Mouse (Mus musculus) stomach, postnatal 0 days (tissue): Measurements from ENCODE around the gene Ampd3. TPM values are rescaled to one million over a fixed set of nuclear protein-coding genes. Genes with fewer than 3 reads are reported as not detected.

Source experiments
- ATAC-seq: fragments of 200-750 bp; cut with Nextera tagmentation; 2 replicates; pipeline ENCODE4 v1.8.0; 2017; ENCODE audit not compliant: low FRiP score, low TSS enrichment
- DNase-seq: peaks from one replicate; pipeline ENCODE4 v3.0.0-alpha.2; 2016; ENCODE audit warnings: low spot score
- H3K27ac ChIP-seq: fragments of 300-500 bp; sonication (generic); replicated peaks from 2 replicates; pipeline ENCODE4 v1.5.1; 2014; ENCODE audit warnings: mild to moderate bottlenecking, control low read depth
- H3K27me3 ChIP-seq: fragments of 300-500 bp; sonication (generic); 2 replicates; pipeline ENCODE4 v1.6.1; 2014; ENCODE audit warnings: low read length; ENCODE audit not compliant: control insufficient read depth, insufficient read depth
- H3K36me3 ChIP-seq: fragments of 300-500 bp; sonication (generic); 2 replicates; pipeline ENCODE4 v1.6.1; 2014; ENCODE audit warnings: low read length, mixed read lengths; ENCODE audit not compliant: control insufficient read depth, insufficient read depth
- H3K4me1 ChIP-seq: fragments of 300-500 bp; sonication (generic); replicated peaks from 2 replicates; pipeline ENCODE4 v1.6.1; 2014; ENCODE audit warnings: antibody characterized with exemption; ENCODE audit not compliant: control insufficient read depth, insufficient read depth
- H3K4me2 ChIP-seq: fragments of 300-500 bp; sonication (generic); replicated peaks from 2 replicates; pipeline ENCODE4 v1.6.1; 2014; ENCODE audit warnings: low read depth, mild to moderate bottlenecking, control low read depth, moderate library complexity
- H3K4me3 ChIP-seq: fragments of 300-500 bp; sonication (generic); 2 replicates; pipeline ENCODE4 v1.5.1; 2014; ENCODE audit warnings: low read depth, low read length, control low read depth
- H3K9ac ChIP-seq: fragments of 300-500 bp; sonication (generic); 2 replicates; pipeline ENCODE4 v1.6.1; 2014; ENCODE audit warnings: mild to moderate bottlenecking, low read length, control low read depth, mixed read lengths
- H3K9me3 ChIP-seq: fragments of 300-500 bp; sonication (generic); 2 replicates; pipeline ENCODE4 v1.6.1; 2016; ENCODE audit warnings: low read length; ENCODE audit not compliant: control insufficient read depth
- CTCF ChIP-seq: IDR thresholded peaks from 2 replicates; pipeline ENCODE4 v1.5.1; 2016; ENCODE audit warnings: antibody characterized with exemption, low read depth, mild to moderate bottlenecking, moderate library complexity
- EP300 ChIP-seq: optimal IDR thresholded peaks from 2 replicates; pipeline ENCODE3; 2016; ENCODE audit warnings: antibody characterized with exemption
- WGBS: fragments of 180-500 bp; shearing (Covaris S2); extraction: QIAGEN DNeasy Blood & Tissue Kit; methylation state at CpG from one replicate; pipeline ENCODE4 v1.1.7; 2014; 5-methylcytosine and 5-hydroxymethylcytosine counted together
- polyA plus RNA-seq: library from polyadenylated mRNA; unstranded; fragments of >200 nt; fragmentation: Nextera tagmentation; extraction: Ambion mirVana; gene quantifications from 2 replicates; pipeline ENCODE4 v1.2.1, GENCODE M21; 2015

The Ampd3 gene
- polyA plus RNA-seq, 1 experiment from 2014 or later: 4.7 TPM

DNA sequence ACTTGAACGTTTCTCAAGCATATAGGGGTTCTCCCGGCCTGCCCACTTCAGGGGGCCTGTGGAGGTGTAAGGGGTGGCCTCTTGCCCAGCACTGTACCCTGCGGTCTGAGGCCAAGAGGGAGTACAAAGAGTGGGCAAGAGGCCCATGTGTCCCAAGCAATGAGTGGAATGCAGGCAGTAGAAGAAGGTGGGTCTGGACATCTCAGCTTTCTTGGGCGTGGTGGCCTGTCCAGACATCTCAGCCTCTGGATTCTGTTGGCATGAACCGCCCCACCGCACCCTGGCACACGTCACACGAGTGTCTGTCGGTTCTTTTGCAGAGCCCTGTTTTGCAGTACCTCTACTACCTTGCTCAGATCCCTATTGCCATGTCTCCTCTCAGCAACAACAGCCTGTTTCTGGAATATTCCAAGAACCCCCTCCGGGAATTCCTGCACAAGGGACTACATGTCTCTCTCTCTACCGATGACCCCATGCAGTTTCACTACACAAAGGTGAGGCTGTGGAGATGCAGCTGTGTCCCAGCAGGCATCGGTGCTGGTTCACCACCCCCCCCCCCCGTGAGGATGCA lies 39.5 kb downstream of the Ampd3 start:
- 78% methylated on average over 13 of the region's 13 CpGs for WGBS
- Histone ChIP-seq H3K9me3 (no peaks in the 10 kb centered on the region), H3K4me3 (no peak overlapping the region), H3K4me1 (no peaks in the 10 kb centered on the region), H3K9ac (no peak overlapping the region), H3K27ac (no peak overlapping the region), H3K27me3 (no peaks in the 10 kb centered on the region), H3K4me2 (no peak overlapping the region), H3K36me3 (no peaks in the 10 kb centered on the region)
- no peak for DNase-seq
- TF ChIP-seq EP300 (no peak), CTCF (no peak)
- ATAC-seq: no peak

DNA sequence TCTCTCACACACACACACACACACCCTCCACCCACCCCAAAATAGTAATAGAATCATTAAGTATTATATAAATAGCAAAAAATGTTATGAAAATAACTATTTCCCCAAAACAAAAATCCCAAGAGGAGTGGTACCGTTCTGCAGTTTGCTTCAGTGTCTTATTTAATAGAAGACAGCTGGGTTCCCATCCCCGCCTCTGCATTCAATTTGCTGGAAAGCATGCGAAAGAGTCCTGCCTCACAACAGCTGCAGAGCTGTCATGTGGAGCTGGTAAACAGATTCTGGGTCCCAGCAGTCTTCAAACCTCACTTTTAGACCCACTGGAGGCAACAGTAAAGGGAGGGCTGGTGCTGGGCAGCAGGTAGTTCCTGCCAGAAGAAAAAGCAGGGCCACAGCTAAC lies 41.0 kb downstream of the Ampd3 start:
- TF ChIP-seq CTCF (no peak), EP300 (no peak)
- ATAC-seq (no peak), DNase-seq (no peak)
- 59% methylated on average over 3 of the region's 3 CpGs for WGBS
- Histone ChIP-seq H3K4me1 (no peaks in the 10 kb centered on the region), H3K9ac (no peak overlapping the region), H3K4me2 (no peak overlapping the region), H3K36me3 (no peaks in the 10 kb centered on the region), H3K4me3 (no peak overlapping the region), H3K27me3 (no peaks in the 10 kb centered on the region), H3K9me3 (no peaks in the 10 kb centered on the region), H3K27ac (peak overlapping the region; percentile 24; the same call in 1 of the 2 replicates)

DNA sequence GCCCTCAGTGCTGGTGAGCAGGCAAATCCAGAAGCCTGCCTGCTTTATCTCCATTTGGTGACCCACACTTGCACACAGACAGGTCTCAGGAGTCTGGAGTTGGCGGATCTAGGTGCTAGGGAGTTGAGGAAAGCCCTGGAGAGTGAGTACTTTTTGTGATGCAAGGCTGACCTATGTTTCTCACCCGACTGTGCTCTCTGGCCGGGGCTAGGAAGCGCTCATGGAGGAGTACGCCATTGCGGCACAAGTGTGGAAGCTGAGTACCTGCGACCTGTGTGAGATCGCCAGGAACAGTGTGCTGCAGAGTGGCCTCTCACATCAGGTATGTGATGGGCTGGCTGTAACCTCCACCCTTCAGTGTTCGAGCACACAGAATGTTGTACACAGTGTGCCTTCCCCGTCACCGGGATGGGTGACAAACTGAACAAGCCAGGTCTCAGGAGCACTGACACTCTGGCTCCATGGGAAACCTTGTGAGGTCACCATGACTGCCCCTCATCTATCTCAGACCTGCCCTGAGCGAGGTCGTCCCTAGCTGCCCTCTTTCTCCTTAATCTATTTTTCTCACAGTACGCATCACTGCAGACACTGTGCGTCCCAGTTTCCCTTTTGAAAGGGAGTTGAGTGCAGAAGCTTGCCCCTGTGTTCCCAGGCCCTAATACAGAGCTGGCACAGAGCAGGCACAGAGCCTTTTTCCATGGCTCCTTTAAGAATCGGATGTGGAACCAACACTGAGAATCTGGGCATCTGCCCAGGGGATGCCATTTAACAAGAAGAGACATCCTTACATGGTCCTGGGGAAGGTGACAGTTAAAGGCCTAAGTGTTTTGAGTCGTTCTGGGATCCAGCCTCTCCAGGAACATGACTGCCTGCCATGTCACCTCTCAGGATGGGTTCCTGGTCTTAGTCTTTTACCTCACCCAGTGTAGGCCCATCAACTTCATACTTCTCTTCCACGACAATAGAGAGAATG lies 41.9 kb downstream of the Ampd3 start:
- Histone ChIP-seq H3K4me3 (no peak overlapping the region), H3K4me2 (no peak overlapping the region), H3K4me1 (no peaks in the 10 kb centered on the region), H3K27ac (peak overlapping the region; percentile 24; the same call in 1 of the 2 replicates), H3K9ac (no peak overlapping the region), H3K36me3 (no peaks in the 10 kb centered on the region), H3K27me3 (no peaks in the 10 kb centered on the region), H3K9me3 (no peaks in the 10 kb centered on the region)
- ATAC-seq: peak; percentile 18; the same call in 1 of the 2 replicates
- 83% methylated on average over 18 of the region's 18 CpGs for WGBS
- DNase-seq: no peak
- TF ChIP-seq CTCF: no peak
- TF ChIP-seq EP300: no peak

DNA sequence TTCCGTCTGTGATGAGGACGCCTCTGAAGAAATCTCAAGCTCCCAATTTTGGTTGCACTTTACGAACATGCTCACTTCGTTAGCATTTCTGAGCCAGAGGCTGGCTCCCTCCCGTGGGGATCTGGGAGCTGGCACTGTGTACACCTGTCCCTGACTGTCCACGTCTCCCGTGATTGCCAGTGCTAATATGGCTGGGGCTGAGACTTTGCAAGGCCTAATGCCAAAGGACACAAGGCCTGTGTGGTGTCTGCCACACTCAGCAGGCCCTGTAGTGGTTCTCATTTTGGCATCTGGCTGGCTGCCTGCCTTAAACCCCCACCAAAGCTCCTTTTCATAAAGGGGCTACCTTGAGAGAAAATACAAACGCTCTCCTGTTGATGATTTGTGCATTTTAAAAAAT lies 43.0 kb downstream of the Ampd3 start:
- Histone ChIP-seq H3K4me2 (no peak overlapping the region), H3K27me3 (no peaks in the 10 kb centered on the region), H3K4me1 (no peaks in the 10 kb centered on the region), H3K4me3 (no peak overlapping the region), H3K27ac (no peak overlapping the region), H3K36me3 (no peaks in the 10 kb centered on the region), H3K9ac (no peak overlapping the region), H3K9me3 (no peaks in the 10 kb centered on the region)
- 85% methylated on average over 8 of the region's 8 CpGs for WGBS
- no peak for DNase-seq
- no peak for ATAC-seq
- TF ChIP-seq CTCF (no peak), EP300 (no peak)

DNA sequence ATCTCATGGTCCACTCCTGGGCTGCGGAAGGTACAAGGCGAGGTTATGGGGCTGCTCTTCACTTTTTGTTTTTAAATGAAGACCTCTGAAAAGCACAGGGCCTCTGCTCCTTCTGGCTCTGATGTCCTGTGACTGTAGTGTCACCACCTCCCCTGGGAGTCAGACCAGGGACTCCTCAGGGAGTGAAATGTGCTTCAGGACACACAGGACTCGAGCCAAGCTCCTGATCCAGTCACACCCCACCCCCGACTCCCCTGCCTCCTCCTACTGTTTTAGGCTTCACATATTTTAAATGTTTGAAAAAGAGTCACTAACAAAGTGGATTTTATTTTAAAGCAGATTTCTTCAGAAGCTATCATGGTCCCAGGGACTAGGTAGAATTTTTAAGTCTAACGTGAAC lies 43.5 kb downstream of the Ampd3 start:
- no peaks in the 10 kb centered on the region for H3K27me3 ChIP-seq
- 74% methylated on average over 5 of the region's 5 CpGs for WGBS
- H3K9me3 ChIP-seq: no peaks in the 10 kb centered on the region
- DNase-seq (no peak), ATAC-seq (no peak)
- no peaks in the 10 kb centered on the region for H3K36me3 ChIP-seq
- no peak for TF ChIP-seq EP300
- TF ChIP-seq CTCF: no peak
- no peak overlapping the region for H3K4me3 ChIP-seq
- H3K27ac ChIP-seq: no peak overlapping the region
- no peak overlapping the region for H3K9ac ChIP-seq
- H3K4me1 ChIP-seq: no peaks in the 10 kb centered on the region
- no peak overlapping the region for H3K4me2 ChIP-seq

DNA sequence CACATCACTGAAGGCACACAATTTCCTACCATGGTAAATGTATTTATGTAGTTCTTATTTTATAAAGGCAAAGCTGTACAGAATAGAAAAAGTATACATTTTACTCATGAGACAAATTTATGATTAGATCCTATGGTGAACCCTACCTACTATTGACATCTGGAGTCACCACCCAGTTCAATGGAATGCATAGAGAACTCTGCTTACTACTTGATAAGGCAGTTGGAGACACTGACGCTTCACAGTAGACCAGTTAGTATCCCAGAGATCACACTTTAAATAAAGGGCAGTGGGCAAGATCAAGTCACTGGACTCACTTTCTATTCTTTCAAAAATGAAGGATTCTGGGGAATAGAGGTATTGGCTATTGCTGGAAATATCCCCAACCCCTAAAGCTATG lies 46.0 kb downstream of the Ampd3 start:
- no peak overlapping the region for H3K4me2 ChIP-seq
- ATAC-seq (no peak), DNase-seq (no peak)
- TF ChIP-seq EP300: no peak
- no peak for TF ChIP-seq CTCF
- H3K36me3 ChIP-seq: no peaks in the 10 kb centered on the region; the same call in 1 of the 2 replicates
- H3K4me3 ChIP-seq: no peak overlapping the region
- H3K27ac ChIP-seq: no peak overlapping the region
- H3K9ac ChIP-seq: no peak overlapping the region
- WGBS: 71% methylated on average over 1 of the region's 1 CpGs
- H3K4me1 ChIP-seq: no peaks in the 10 kb centered on the region
- no peaks in the 10 kb centered on the region for H3K9me3 ChIP-seq
- no peaks in the 10 kb centered on the region for H3K27me3 ChIP-seq
